Mouse (Mus musculus) MEL (cell line): ENCODE measurements around the gene Shoc2.

Experiments used
- CTCF ChIP-seq, 3 experiments: IDR thresholded peaks in 2 of 3; conservative IDR thresholded peaks in 1 of 3; 2 replicates each; pipeline ENCODE4 v1.5.1; 2011 to 2012; ENCODE audit warnings: low read length in 3 of 3, low read depth in 2 of 3, mild to moderate bottlenecking in 2 of 3, improper control_type of control experiment in 1 of 3, inconsistent platforms in 1 of 3, mixed read lengths in 1 of 3, moderate library complexity in 1 of 3; ENCODE audit not compliant: control insufficient read depth in 1 of 3, insufficient read depth in 1 of 3, poor library complexity in 1 of 3, severe bottlenecking in 1 of 3
- E2F4 ChIP-seq: IDR thresholded peaks from 2 replicates; pipeline ENCODE4 v1.6.1; 2011; ENCODE audit warnings: low read depth, low read length, improper control_type of control experiment, borderline replicate concordance
- MXI1 ChIP-seq: IDR thresholded peaks from 2 replicates; pipeline ENCODE4 v1.6.1; 2011; ENCODE audit warnings: mild to moderate bottlenecking, low read depth, low read length, improper control_type of control experiment
- POLR2A ChIP-seq, 2 experiments: IDR thresholded peaks; 2 replicates each; pipeline ENCODE4 v1.6.1; 2011 to 2012; ENCODE audit warnings: low read length in 2 of 2, mild to moderate bottlenecking in 2 of 2, control low read depth in 1 of 2, improper control_type of control experiment in 1 of 2, low read depth in 1 of 2, moderate library complexity in 1 of 2; ENCODE audit not compliant: control insufficient read depth in 1 of 2, insufficient read depth in 1 of 2, poor library complexity in 1 of 2
- SIN3A ChIP-seq: IDR thresholded peaks from 2 replicates; pipeline ENCODE4 v1.6.1; 2012; ENCODE audit warnings: low read length, improper control_type of control experiment, inconsistent platforms
- USF2 ChIP-seq, 2 experiments: IDR thresholded peaks; 2 replicates each; pipeline ENCODE4 v1.6.1; 2011 to 2012; ENCODE audit warnings: improper control_type of control experiment in 2 of 2, low read length in 2 of 2, borderline replicate concordance in 1 of 2, inconsistent platforms in 1 of 2, low read depth in 1 of 2, mild to moderate bottlenecking in 1 of 2; ENCODE audit not compliant: insufficient read depth in 1 of 2

- TF ChIP-seq POLR2A (IDR thresholded peaks at IDR 0.05; ENCODE audit: control insufficient read depth in 1 of 2, insufficient read depth in 1 of 2, low read depth in 1 of 2, low read length in 2 of 2, poor library complexity in 1 of 2) (no peak), SIN3A (peak; percentile 44; the same call in 1 of the 2 replicates), MXI1 (no peak), USF2 (IDR thresholded peaks at IDR 0.05; ENCODE audit: borderline replicate concordance in 1 of 2, insufficient read depth in 1 of 2, low read depth in 1 of 2, low read length in 2 of 2) (no peak), CTCF (IDR thresholded peaks at IDR 0.05 in 2 of 3, conservative IDR thresholded peaks at IDR 0.05 in 1 of 3; ENCODE audit: control insufficient read depth in 1 of 3, insufficient read depth in 1 of 3, low read depth in 2 of 3, low read length in 3 of 3, poor library complexity in 1 of 3, severe bottlenecking in 1 of 3) (no peak), E2F4 (no peak)
Measured at GRCm38 (mm10) chr19:54015503-54015902, 71.4 kb downstream of the Shoc2 start.
